Mouse (Mus musculus): Measurements from ENCODE around the gene Arhgap24. TPM values are rescaled to one million over a fixed set of nuclear protein-coding genes. Genes with fewer than 3 reads are reported as not detected.
A peak's percentile ranks its signal among the peaks of the same experiment; 100 is the strongest.

Arhgap24 gene
- polyA plus RNA-seq, 1 experiment from 2014 or later = 5.3 TPM

- WGBS = 56% methylated on average over 13 of the region's 13 CpGs
- Histone ChIP-seq H3K9me3 (no peaks in the 10 kb centered on the region), H3K9ac (replicated peaks) (no peak overlapping the region), H3K27me3 (no peaks in the 10 kb centered on the region), H3K27ac (no peak overlapping the region), H3K4me2 (replicated peaks) (no peak overlapping the region), H3K4me1 (replicated peaks) (no peaks in the 10 kb centered on the region), H3K36me3 (no peaks in the 10 kb centered on the region), H3K4me3 (replicated peaks) (no peak overlapping the region)
- ATAC-seq = no peak
Observed at GRCm38 (mm10) chr5:102664988-102665726, 184.0 kb downstream of the Arhgap24 start.

- no peak for ATAC-seq
- Histone ChIP-seq H3K4me1 (replicated peaks) (no peaks in the 10 kb centered on the region), H3K27ac (no peak overlapping the region), H3K9ac (replicated peaks) (no peak overlapping the region), H3K9me3 (no peaks in the 10 kb centered on the region), H3K4me3 (replicated peaks) (no peak overlapping the region), H3K27me3 (no peaks in the 10 kb centered on the region), H3K36me3 (no peaks in the 10 kb centered on the region), H3K4me2 (replicated peaks) (no peak overlapping the region)
- WGBS = 92% methylated on average over 3 of the region's 3 CpGs
Observed at GRCm38 (mm10) chr5:102666886-102667285, 185.7 kb downstream of the Arhgap24 start.

- Histone ChIP-seq H3K4me2 (replicated peaks) (no peak overlapping the region), H3K4me3 (replicated peaks) (no peak overlapping the region), H3K9me3 (no peaks in the 10 kb centered on the region), H3K27ac (no peak overlapping the region), H3K36me3 (no peaks in the 10 kb centered on the region), H3K4me1 (replicated peaks) (no peaks in the 10 kb centered on the region), H3K27me3 (no peaks in the 10 kb centered on the region), H3K9ac (replicated peaks) (no peak overlapping the region)
- no peak for ATAC-seq
- WGBS = 88% methylated on average over 9 of the region's 9 CpGs
Observed at GRCm38 (mm10) chr5:102667754-102668575, 186.8 kb downstream of the Arhgap24 start.

- Histone ChIP-seq H3K9me3 (no peaks in the 10 kb centered on the region), H3K4me3 (replicated peaks) (no peak overlapping the region), H3K36me3 (no peaks in the 10 kb centered on the region), H3K4me1 (replicated peaks) (no peaks in the 10 kb centered on the region), H3K27ac (no peak overlapping the region), H3K27me3 (no peaks in the 10 kb centered on the region), H3K9ac (replicated peaks) (no peak overlapping the region), H3K4me2 (replicated peaks) (no peak overlapping the region)
- no peak for ATAC-seq
- 87% methylated on average over 4 of the region's 4 CpGs for WGBS
Observed at GRCm38 (mm10) chr5:102670206-102670605, 189.0 kb downstream of the Arhgap24 start.

GRCm38 (mm10) chr5:102670731-102671345 is 189.6 kb downstream of the Arhgap24 start:
- no peaks in the 10 kb centered on the region for H3K4me1 ChIP-seq (replicated peaks)
- H3K9ac ChIP-seq (replicated peaks) = no peak overlapping the region
- WGBS = 87% methylated on average over 5 of the region's 5 CpGs
- no peak for ATAC-seq
- H3K27ac ChIP-seq = no peak overlapping the region
- no peaks in the 10 kb centered on the region for H3K36me3 ChIP-seq
- no peak overlapping the region for H3K4me3 ChIP-seq (replicated peaks)
- no peaks in the 10 kb centered on the region for H3K9me3 ChIP-seq
- no peaks in the 10 kb centered on the region for H3K27me3 ChIP-seq
- no peak overlapping the region for H3K4me2 ChIP-seq (replicated peaks)

GRCm38 (mm10) chr5:102675326-102675725 is 194.1 kb downstream of the Arhgap24 start:
- no peak overlapping the region for H3K27ac ChIP-seq
- H3K27me3 ChIP-seq = no peaks in the 10 kb centered on the region
- 77% methylated on average over 2 of the region's 2 CpGs for WGBS
- no peak overlapping the region for H3K4me3 ChIP-seq (replicated peaks)
- no peaks in the 10 kb centered on the region for H3K4me1 ChIP-seq (replicated peaks)
- no peaks in the 10 kb centered on the region for H3K9me3 ChIP-seq
- ATAC-seq = no peak
- H3K36me3 ChIP-seq = no peaks in the 10 kb centered on the region
- H3K9ac ChIP-seq (replicated peaks) = no peak overlapping the region
- H3K4me2 ChIP-seq (replicated peaks) = no peak overlapping the region

- Histone ChIP-seq H3K36me3 (no peaks in the 10 kb centered on the region), H3K27me3 (no peaks in the 10 kb centered on the region), H3K9me3 (no peaks in the 10 kb centered on the region), H3K4me3 (replicated peaks) (no peak overlapping the region), H3K9ac (replicated peaks) (no peak overlapping the region), H3K27ac (no peak overlapping the region), H3K4me2 (replicated peaks) (no peak overlapping the region), H3K4me1 (replicated peaks) (no peaks in the 10 kb centered on the region)
- whole genome bisulfite sequencing = 59% methylated on average over 2 of the region's 2 CpGs
- no peak for ATAC-seq
Observed at GRCm38 (mm10) chr5:102677176-102677575, 196.0 kb downstream of the Arhgap24 start.

- Histone ChIP-seq H3K9ac (replicated peaks) (no peak overlapping the region), H3K27ac (no peak overlapping the region), H3K4me2 (replicated peaks) (no peak overlapping the region), H3K9me3 (no peaks in the 10 kb centered on the region), H3K27me3 (no peaks in the 10 kb centered on the region), H3K4me3 (replicated peaks) (no peak overlapping the region), H3K36me3 (no peaks in the 10 kb centered on the region), H3K4me1 (replicated peaks) (no peaks in the 10 kb centered on the region)
- ATAC-seq = no peak
- 88% methylated on average over 5 of the region's 5 CpGs for WGBS
Observed at GRCm38 (mm10) chr5:102687673-102688072, 206.5 kb downstream of the Arhgap24 start.

GRCm38 (mm10) chr5:102692487-102692886 is 211.3 kb downstream of the Arhgap24 start:
- no peak overlapping the region for H3K4me2 ChIP-seq (replicated peaks)

GRCm38 (mm10) chr5:102693192-102693591 is 212.0 kb downstream of the Arhgap24 start:
- H3K4me1 ChIP-seq (replicated peaks) = no peaks in the 10 kb centered on the region
- WGBS = 69% methylated on average over 2 of the region's 2 CpGs
- no peak overlapping the region for H3K4me2 ChIP-seq (replicated peaks)
- no peaks in the 10 kb centered on the region for H3K9me3 ChIP-seq
- no peak overlapping the region for H3K9ac ChIP-seq (replicated peaks)
- no peaks in the 10 kb centered on the region for H3K27me3 ChIP-seq
- no peak overlapping the region for H3K4me3 ChIP-seq (replicated peaks)
- no peak overlapping the region for H3K27ac ChIP-seq
- ATAC-seq = no peak
- no peaks in the 10 kb centered on the region for H3K36me3 ChIP-seq

More at GRCm38 (mm10) chr5:102692487-102692886, 211.3 kb downstream of the Arhgap24 start:
- Histone ChIP-seq H3K36me3 (no peaks in the 10 kb centered on the region), H3K27me3 (no peaks in the 10 kb centered on the region), H3K9ac (replicated peaks) (no peak overlapping the region), H3K27ac (no peak overlapping the region), H3K4me3 (replicated peaks) (no peak overlapping the region), H3K4me1 (replicated peaks) (no peaks in the 10 kb centered on the region), H3K9me3 (no peaks in the 10 kb centered on the region)
- ATAC-seq = peak; percentile 80
- 13% methylated on average over 4 of the region's 4 CpGs for WGBS

GRCm38 (mm10) chr5:102693871-102694270 is 212.7 kb downstream of the Arhgap24 start:
- no peak overlapping the region for H3K9ac ChIP-seq (replicated peaks)
- no peak overlapping the region for H3K27ac ChIP-seq
- H3K27me3 ChIP-seq = no peaks in the 10 kb centered on the region
- H3K9me3 ChIP-seq = no peaks in the 10 kb centered on the region
- no peaks in the 10 kb centered on the region for H3K4me1 ChIP-seq (replicated peaks)
- no peaks in the 10 kb centered on the region for H3K36me3 ChIP-seq
- 89% methylated on average over 3 of the region's 3 CpGs for WGBS
- H3K4me2 ChIP-seq (replicated peaks) = no peak overlapping the region
- ATAC-seq = no peak
- no peak overlapping the region for H3K4me3 ChIP-seq (replicated peaks)

- no peaks in the 10 kb centered on the region for H3K9me3 ChIP-seq
- H3K9ac ChIP-seq (replicated peaks) = no peak overlapping the region
- no peaks in the 10 kb centered on the region for H3K36me3 ChIP-seq
- WGBS = 91% methylated on average over 1 of the region's 1 CpGs
- H3K4me3 ChIP-seq (replicated peaks) = no peak overlapping the region
- no peak overlapping the region for H3K27ac ChIP-seq
- no peaks in the 10 kb centered on the region for H3K27me3 ChIP-seq
- no peak for ATAC-seq
- no peak overlapping the region for H3K4me2 ChIP-seq (replicated peaks)
- H3K4me1 ChIP-seq (replicated peaks) = no peaks in the 10 kb centered on the region
Observed at GRCm38 (mm10) chr5:102697784-102698183, 216.6 kb downstream of the Arhgap24 start.

Data from midbrain, embryonic 13.5 days (tissue).